ENCODE assay signal across 31 mouse cellular contexts in the genomic region with DNA sequence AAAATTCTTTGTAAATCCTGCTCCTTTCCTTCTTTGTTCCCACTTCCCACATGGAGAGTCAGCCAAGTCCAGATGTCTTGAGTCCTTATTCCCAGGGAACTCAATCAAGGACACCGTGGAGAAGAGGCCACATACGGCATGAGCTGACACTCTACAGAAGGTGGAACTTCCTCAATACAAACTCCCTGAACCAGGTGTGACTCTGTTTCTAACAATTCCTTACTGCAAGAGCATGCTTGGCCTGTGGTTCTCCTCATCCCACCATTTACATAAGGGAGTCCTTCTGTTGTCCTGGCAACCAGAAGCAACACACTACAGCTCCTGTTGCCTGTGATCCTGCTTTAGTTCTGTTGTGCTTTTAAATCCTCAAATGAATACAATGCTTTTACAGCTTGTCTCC. TPM values are rescaled to one million over a fixed set of nuclear protein-coding genes. Genes with fewer than 3 reads are reported as not detected.
DNase-seq lines count a peak whose midpoint lies in the region; ATAC-seq and TF ChIP-seq lines count a peak whose summit lies in the region.
"Had no signal": no experiment of that assay in that cellular context is flagged by ENCODE, and none has a peak within 500 bp of the region (broad histone marks: within the 10 kb centered on the region; RNA-seq: fewer than 3 reads in every experiment).

No protein-coding gene starts in this region.

- no peaks in the 10 kb centered on the region for H3K9me3 ChIP-seq in kidney, embryonic 14.5 days (ENCODE audit: control insufficient read depth, low read length)
- H3K9me3 ChIP-seq: forebrain, embryonic 15.5 days; heart, embryonic 12.5 days; limb, embryonic 15.5 days; liver, embryonic 13.5 days; midbrain, embryonic 15.5 days; neural tube, embryonic 15.5 days had no signal

- TF ChIP-seq POLR2A in brain, embryonic 14.5 days (IDR thresholded peaks at IDR 0.05; ENCODE audit: borderline replicate concordance, extremely low read depth, insufficient read depth, insufficient read length, poor library complexity, severe bottlenecking): no peak

- TF ChIP-seq CTCF in brain, embryonic 14.5 days (IDR thresholded peaks at IDR 0.05; ENCODE audit: borderline replicate concordance, extremely low read depth, insufficient read depth, insufficient read length): no peak

- H3K27me3 ChIP-seq in kidney, embryonic 14.5 days (ENCODE audit: control insufficient read depth, insufficient read depth, low read length): no peaks in the 10 kb centered on the region
- H3K27me3 ChIP-seq: forebrain, embryonic 15.5 days; heart, embryonic 12.5 days; limb, embryonic 15.5 days; liver, embryonic 13.5 days; midbrain, embryonic 15.5 days had no signal

- H3K4me2 ChIP-seq in kidney, embryonic 14.5 days (replicated peaks; ENCODE audit: low read depth, low read length): no peak overlapping the region
- H3K4me2 ChIP-seq: forebrain, embryonic 15.5 days; heart, embryonic 12.5 days; hindbrain, embryonic 14.5 days; limb, embryonic 15.5 days; liver, embryonic 13.5 days; midbrain, embryonic 15.5 days; neural tube, embryonic 15.5 days had no signal

- ATAC-seq in kidney, embryonic 14.5 days (ENCODE audit: low FRiP score, low TSS enrichment): no peak
- ATAC-seq: CD4-positive, CD25-positive, alpha-beta regulatory T cell, adult 4 months; forebrain, embryonic 15.5 days; intestine, postnatal 0 days; lung, postnatal 0 days; midbrain, embryonic 15.5 days had no signal

- no peak overlapping the region for H3K4me3 ChIP-seq in kidney, embryonic 14.5 days (ENCODE audit: low read length)
- H3K4me3 ChIP-seq: forebrain, embryonic 15.5 days; heart, adult 2 months; heart, embryonic 12.5 days; limb, embryonic 15.5 days; liver, embryonic 13.5 days; midbrain, embryonic 15.5 days; neural tube, embryonic 15.5 days had no signal

- H3K36me3 ChIP-seq in kidney, embryonic 14.5 days (ENCODE audit: control insufficient read depth, insufficient read depth, low read length): no peaks in the 10 kb centered on the region
- H3K36me3 ChIP-seq: forebrain, embryonic 15.5 days; heart, embryonic 12.5 days; limb, embryonic 15.5 days; liver, embryonic 13.5 days; midbrain, embryonic 15.5 days; neural tube, embryonic 15.5 days had no signal

- H3K4me1 ChIP-seq in kidney, embryonic 14.5 days (ENCODE audit: control insufficient read depth, insufficient read depth, low read length): no peaks in the 10 kb centered on the region
- H3K4me1 ChIP-seq: liver, embryonic 13.5 days; midbrain, embryonic 15.5 days had no signal

- intact Hi-C loops in left cerebral cortex, postnatal 36 days (cut with DNase I): no loop called here
- intact Hi-C loops in left cerebral cortex, postnatal 10 days (cut with DNase I): no loop called here

- H3K9ac ChIP-seq in kidney, embryonic 14.5 days (ENCODE audit: low read depth, low read length): no peak overlapping the region
- H3K9ac ChIP-seq: forebrain, embryonic 15.5 days; heart, embryonic 12.5 days; hindbrain, embryonic 14.5 days; limb, embryonic 15.5 days; liver, embryonic 13.5 days; midbrain, embryonic 15.5 days; neural tube, embryonic 15.5 days had no signal

- WGBS in kidney, embryonic 14.5 days: 89% methylated on average over 2 of the region's 2 CpGs

- DNase-seq in frontal cortex, adult 2 months (ENCODE audit: extremely low spot score in 1 of 2, low spot score in 1 of 2): peak; percentile 8 to 25
- no peak for DNase-seq in frontal cortex, postnatal 14 days (ENCODE audit: low spot score in 2 of 2)
- peak; percentile 23 to 35 for DNase-seq in left cerebral cortex, postnatal 36 days (ENCODE audit: low spot score in 2 of 2)
- no peak for DNase-seq in left cerebral cortex, postnatal 10 days (ENCODE audit: extremely low spot score in 1 of 2, low spot score in 2 of 2)
- peak; percentile 21 for DNase-seq in R1 (ENCODE audit: low read depth, low spot score)
- DNase-seq in brain, embryonic 14.5 days (ENCODE audit: low read depth): peak; percentile 34
- DNase-seq: adrenal gland, postnatal 25 days; cerebellum, adult 2 months; cerebellum, postnatal 14 days; heart, adult 2 months; heart, postnatal 4 days; kidney, adult 9 months; kidney, postnatal 14 days; layer of hippocampus, postnatal 36 days; liver, embryonic 13.5 days; lung, adult 18-20 months; retina, postnatal 1 day; thymus, postnatal 14 days had no signal

- no peak overlapping the region for H3K27ac ChIP-seq in kidney, embryonic 14.5 days (ENCODE audit: low read depth, low read length)
- H3K27ac ChIP-seq: forebrain, embryonic 15.5 days; heart, adult 2 months; hindbrain, embryonic 14.5 days; limb, embryonic 15.5 days; liver, embryonic 13.5 days; macrophage; midbrain, embryonic 15.5 days; neural tube, embryonic 15.5 days had no signal

RNA-seq across cellular contexts. Expression of a gene that starts 13.8 kb away (rescaled TPM):
- 0.55 and 0.56 TPM in 2 replicates for polyA plus RNA-seq in frontal cortex, adult 2 months (2012; rRNA removed)
- 1 to 10 TPM; 1.3 to 1.7 TPM for total RNA-seq in left cerebral cortex, postnatal 36 days (2021)
- total RNA-seq in left cerebral cortex, postnatal 10 days (2021): 1 to 10 TPM; 1.5 to 1.7 TPM
- 0.32 and 0.42 TPM in 2 replicates for polyA plus RNA-seq in brain, embryonic 14.5 days (2012; rRNA removed)
- 0.30 and 0.39 TPM in 2 replicates for polyA plus RNA-seq in kidney, embryonic 14.5 days (2014; fragmentation: Nextera tagmentation; extraction: Ambion mirVana)
- total RNA-seq: megakaryocyte-erythroid progenitor cell, adult 5-6 weeks had no signal
- polyA plus RNA-seq: CD4-positive, CD25-positive, alpha-beta regulatory T cell, adult 4 months; heart, embryonic 12.5 days; liver, embryonic 13.5 days; macrophage; small intestine, adult 2 months had no signal

Comparison
In these comparisons a context has a peak if more than half of its experiments do, and no peak if none do; other contexts are left out.
1. DNase-seq: peak in frontal cortex, adult 2 months (2 of 2), left cerebral cortex, postnatal 36 days (2 of 2), R1 (single experiment) and brain, embryonic 14.5 days (single experiment); none in frontal cortex, postnatal 14 days (0 of 2) and left cerebral cortex, postnatal 10 days (0 of 2).